Mouse (Mus musculus) spleen, postnatal 0 days (tissue): ENCODE results near the gene Slc35c1. TPM values are rescaled to one million over a fixed set of nuclear protein-coding genes. Genes with fewer than 3 reads are reported as not detected.

Source experiments
- polyA plus RNA-seq: library from polyadenylated mRNA; unstranded; fragments of >200 nt; fragmentation: Nextera tagmentation; extraction: Ambion mirVana; gene quantifications from 2 replicates; pipeline ENCODE4 v1.2.1, GENCODE M21; 2015

The Slc35c1 gene
- polyA plus RNA-seq, result 10.7 and 14.4 TPM in 2 replicates

DNA sequence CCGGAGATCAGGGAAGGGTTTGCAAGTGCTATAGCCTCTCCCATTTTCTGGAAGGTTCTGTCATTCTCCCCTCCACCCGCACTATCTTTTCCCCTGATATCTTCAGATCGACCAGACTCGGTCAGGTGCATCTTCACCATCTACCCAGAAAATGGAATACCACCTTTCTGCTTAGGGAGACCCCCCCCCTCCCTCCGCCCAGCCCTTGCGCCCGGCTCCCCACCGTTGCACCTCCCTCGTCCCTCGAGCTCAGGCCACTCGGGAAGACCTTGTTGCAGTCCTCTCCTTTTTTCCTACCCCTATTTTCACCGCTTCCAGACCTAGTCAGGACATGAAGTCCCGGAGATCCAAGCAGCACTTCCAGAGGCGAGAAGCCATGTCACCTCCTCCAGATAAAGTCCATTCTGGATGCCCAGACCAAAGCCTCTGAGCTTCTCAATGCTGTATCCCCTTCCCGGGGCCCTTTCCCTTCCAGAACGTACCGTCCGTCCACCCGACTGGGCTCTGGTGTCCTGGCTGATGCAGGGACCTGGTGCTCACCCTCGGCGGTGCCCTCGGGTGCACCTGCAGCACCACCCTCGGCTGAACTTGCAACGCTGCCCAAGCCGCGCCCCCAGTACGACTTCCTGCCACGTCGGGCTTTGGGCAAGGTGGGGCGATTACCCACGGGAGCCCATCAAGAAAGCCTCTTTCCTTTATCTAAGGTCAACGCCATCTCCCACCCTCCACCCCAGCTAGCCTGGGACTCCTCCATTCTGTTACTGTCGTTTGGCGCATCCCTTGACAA lies at the start of gene Slc35c1:
Slc35c1 (minus strand) TSS at position 618 of the 787 bp plus-strand sequence.

DNA sequence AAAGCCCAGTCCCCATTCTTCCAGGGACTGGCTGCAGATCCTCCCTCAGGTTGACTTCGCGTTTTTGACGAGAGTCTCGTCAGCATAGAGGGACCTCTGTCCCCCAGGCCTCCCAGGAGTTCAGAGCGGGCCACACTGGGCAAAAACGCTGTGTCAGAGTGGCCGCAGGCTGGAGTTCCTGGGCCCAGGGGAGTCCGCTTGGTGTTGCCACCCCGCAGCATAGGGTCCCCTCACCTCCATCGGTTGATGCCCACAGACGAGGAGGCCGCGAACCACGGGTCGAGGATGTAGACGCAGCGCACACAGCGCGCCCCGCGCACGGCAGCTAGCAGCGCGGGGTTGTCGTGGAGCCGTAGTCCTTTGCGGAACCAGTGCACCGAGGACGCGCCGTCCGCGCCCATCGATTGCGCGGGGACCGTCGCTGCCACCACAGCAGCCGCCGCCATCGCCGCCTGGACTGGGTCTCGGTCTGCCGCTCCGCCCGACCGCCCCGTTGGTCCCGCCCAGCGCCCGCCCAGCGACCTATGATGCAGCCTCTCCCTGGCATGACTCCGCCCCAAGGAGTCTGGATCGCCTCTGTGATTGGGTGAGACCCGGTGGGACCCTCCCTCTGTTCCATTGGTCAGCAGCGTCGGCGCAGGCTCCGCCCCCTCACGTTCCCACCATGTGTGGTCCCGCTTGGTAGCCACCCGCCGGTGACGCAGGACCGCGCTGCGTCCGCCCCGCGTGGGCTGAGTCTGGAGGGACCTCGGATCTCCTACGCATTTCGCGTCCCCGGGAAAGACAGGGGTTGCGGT lies 26.6 kb downstream of the Slc35c1 start, which contains the start of gene Cry2:
Cry2 (minus strand) TSS at position 466 of the 797 bp plus-strand sequence.

Other genes starting within 250 kb of the Slc35c1 start
- 20.3 and 22.6 TPM in 2 replicates for gene Pex16, start 85.9 kb downstream of the Slc35c1 start, polyA plus RNA-seq
- 0.76 and 0.83 TPM in 2 replicates for gene Large2, start 85.7 kb downstream of the Slc35c1 start, polyA plus RNA-seq
- gene 1700029I15Rik, start 78.0 kb downstream of the Slc35c1 start, polyA plus RNA-seq, result 0.51 and 0.64 TPM in 2 replicates
- 3.7 and 6.1 TPM in 2 replicates for gene Mapk8ip1, start 59.3 kb downstream of the Slc35c1 start, polyA plus RNA-seq
- gene Cry2, start 26.5 kb downstream of the Slc35c1 start, polyA plus RNA-seq, result 8.8 and 11.1 TPM in 2 replicates
- 5.0 and 9.2 TPM in 2 replicates for gene Chst1, start 139.2 kb upstream of the Slc35c1 start, polyA plus RNA-seq